Mouse (Mus musculus) liver, postnatal 0 days (tissue): ENCODE data around the gene Akr7a5. TPM values are rescaled to one million over a fixed set of nuclear protein-coding genes. Genes with fewer than 3 reads are reported as not detected.

Experiments used
- ATAC-seq: fragments of 200-750 bp; cut with Nextera tagmentation; 2 replicates; pipeline ENCODE4 v1.8.0; 2017; ENCODE audit warnings: mild to moderate bottlenecking, moderate library complexity
- DNase-seq: peaks from one replicate; pipeline ENCODE4 v3.0.0-alpha.2; 2016
- H3K27ac ChIP-seq: fragments of 300-500 bp; sonication (generic); 2 replicates; pipeline ENCODE4 v1.5.1; 2014; ENCODE audit warnings: antibody characterized with exemption, moderate library complexity, mild to moderate bottlenecking, low read depth
- H3K27me3 ChIP-seq: fragments of 300-500 bp; sonication (generic); 2 replicates; pipeline ENCODE4 v1.6.1; 2014; ENCODE audit warnings: low read length, control low read depth, mixed read lengths; ENCODE audit not compliant: insufficient read depth
- H3K36me3 ChIP-seq: fragments of 300-500 bp; sonication (generic); replicated peaks from 2 replicates; pipeline ENCODE4 v1.6.1; 2014; ENCODE audit warnings: mild to moderate bottlenecking, control low read depth, low read length, moderate library complexity, mixed read lengths; ENCODE audit not compliant: insufficient read depth
- H3K4me1 ChIP-seq: fragments of 300-500 bp; sonication (generic); 2 replicates; pipeline ENCODE4 v1.6.1; 2014; ENCODE audit warnings: antibody characterized with exemption, mild to moderate bottlenecking, control low read depth; ENCODE audit not compliant: insufficient read depth
- H3K4me2 ChIP-seq: fragments of 300-500 bp; sonication (generic); 2 replicates; pipeline ENCODE4 v1.6.1; 2014; ENCODE audit warnings: low read depth, mild to moderate bottlenecking, low read length, moderate library complexity, mixed read lengths
- H3K4me3 ChIP-seq: fragments of 300-500 bp; sonication (generic); 2 replicates; pipeline ENCODE4 v1.5.1; 2014; ENCODE audit warnings: low read depth, low read length
- H3K9ac ChIP-seq: fragments of 300-500 bp; sonication (generic); replicated peaks from 2 replicates; pipeline ENCODE4 v1.6.1; 2014; ENCODE audit warnings: mild to moderate bottlenecking, moderate library complexity
- H3K9me3 ChIP-seq: fragments of 300-500 bp; sonication (generic); 2 replicates; pipeline ENCODE4 v1.6.1; 2016; ENCODE audit warnings: mild to moderate bottlenecking, control low read depth, low read length, mixed read lengths
- CTCF ChIP-seq: sonication (generic); IDR thresholded peaks from 2 replicates; pipeline ENCODE4 v1.5.1; 2016; ENCODE audit warnings: antibody characterized with exemption, low read depth
- EP300 ChIP-seq: IDR thresholded peaks from 2 replicates; pipeline ENCODE4 v1.6.1; 2016; ENCODE audit warnings: antibody characterized with exemption, low read depth, mild to moderate bottlenecking
- WGBS: fragments of 180-500 bp; shearing (Covaris S2); extraction: QIAGEN DNeasy Blood & Tissue Kit; methylation state at CpG from one replicate; pipeline ENCODE4 v1.1.7; 2014; ENCODE audit not compliant: insufficient replicate concordance; 5-methylcytosine and 5-hydroxymethylcytosine counted together
- polyA plus RNA-seq: library from polyadenylated mRNA; unstranded; fragments of >200 nt; fragmentation: Nextera tagmentation; extraction: Ambion mirVana; gene quantifications from 2 replicates; pipeline ENCODE4 v1.2.1, GENCODE M21; 2015

The Akr7a5 gene
- polyA plus RNA-seq, 1 experiment from 2014 or later = 117 TPM

DNA sequence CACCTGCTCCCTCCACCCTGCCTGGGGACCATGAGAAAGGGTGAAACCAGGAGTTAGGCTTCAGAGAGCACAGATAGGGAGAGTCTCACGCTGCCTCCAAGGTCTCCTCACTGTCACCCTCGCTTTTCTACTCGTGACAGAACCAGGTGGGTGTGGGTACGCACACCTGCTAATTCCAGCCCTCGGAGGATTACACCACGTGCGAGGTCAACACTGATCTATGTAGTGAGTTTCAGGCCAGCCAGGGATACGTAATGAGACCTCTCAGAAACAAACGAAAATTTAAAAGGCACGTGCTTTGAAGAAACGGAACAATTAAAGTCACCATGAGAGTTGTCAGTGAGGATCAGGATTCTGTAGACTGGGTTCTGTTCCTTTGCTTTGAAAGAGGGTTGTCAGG, 7.9 kb downstream of the Akr7a5 start:
- Histone ChIP-seq H3K9me3 (no peaks in the 10 kb centered on the region), H3K27ac (no peak overlapping the region), H3K4me3 (no peak overlapping the region), H3K4me2 (no peak overlapping the region), H3K9ac (no peak overlapping the region), H3K27me3 (no peaks in the 10 kb centered on the region), H3K4me1 (no peaks in the 10 kb centered on the region), H3K36me3 (peaks cover 18% of the 10 kb centered on the region)
- WGBS = 86% methylated on average over 11 of the region's 11 CpGs
- no peak for TF ChIP-seq CTCF
- TF ChIP-seq EP300 = no peak
- ATAC-seq (no peak), DNase-seq (no peak)

DNA sequence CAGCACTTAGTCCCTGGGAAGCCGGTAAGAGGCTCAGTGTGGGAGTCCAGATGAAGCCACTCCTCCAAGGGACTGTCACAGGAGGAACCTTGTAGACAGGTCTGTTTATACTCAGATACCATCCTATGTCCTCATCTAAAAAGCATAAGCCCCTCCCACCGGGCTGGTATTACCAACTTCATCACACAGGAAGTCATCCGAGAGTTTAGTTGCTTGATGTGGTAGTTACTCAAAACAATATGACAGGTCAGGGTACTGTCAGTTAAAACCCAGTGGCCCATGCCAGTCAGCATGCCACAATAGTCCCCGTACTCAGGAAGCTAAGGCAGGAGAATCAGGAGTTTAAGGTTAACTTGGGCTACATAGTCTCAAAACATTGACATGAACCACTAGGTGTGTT, 9.2 kb downstream of the Akr7a5 start:
- no peak overlapping the region for H3K9ac ChIP-seq
- no peak overlapping the region for H3K27ac ChIP-seq
- H3K4me3 ChIP-seq = no peak overlapping the region
- ATAC-seq (no peak), DNase-seq (peak; percentile 10)
- no peaks in the 10 kb centered on the region for H3K9me3 ChIP-seq
- WGBS = 83% methylated on average over 4 of the region's 4 CpGs
- H3K4me2 ChIP-seq = no peak overlapping the region
- H3K4me1 ChIP-seq = no peaks in the 10 kb centered on the region
- TF ChIP-seq EP300 (no peak), CTCF (no peak)
- H3K36me3 ChIP-seq = peaks cover 15% of the 10 kb centered on the region
- no peaks in the 10 kb centered on the region for H3K27me3 ChIP-seq

DNA sequence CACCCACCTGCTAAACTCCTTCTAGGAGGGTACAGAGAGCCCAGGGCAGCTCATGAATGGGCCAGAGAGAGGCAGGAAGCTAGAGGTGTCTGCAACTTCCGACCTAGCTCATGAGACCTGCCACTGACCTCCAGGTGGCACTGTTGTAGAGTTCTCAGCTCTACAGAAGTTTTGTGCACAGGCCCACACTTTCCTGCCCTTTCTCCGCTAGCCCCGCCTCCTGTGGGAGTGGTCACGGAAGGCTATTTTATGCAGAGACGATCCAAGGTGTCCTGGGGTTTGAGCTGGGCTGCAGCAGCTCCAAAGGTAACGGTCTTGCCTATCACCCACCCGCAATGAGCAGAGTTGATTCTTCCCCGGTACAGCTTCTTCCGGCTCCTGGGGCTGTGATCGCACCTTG, 20.1 kb downstream of the Akr7a5 start:
- H3K4me1 ChIP-seq = peaks cover 12% of the 10 kb centered on the region
- peak overlapping the region; percentile 75 for H3K4me2 ChIP-seq
- ATAC-seq = peak; percentile 81
- peak; percentile 93 for TF ChIP-seq CTCF
- TF ChIP-seq EP300 = no peak
- H3K9ac ChIP-seq = peak overlapping the region; percentile 50
- H3K4me3 ChIP-seq = peak overlapping the region; percentile 46
- no peak overlapping the region for H3K27ac ChIP-seq
- no peaks in the 10 kb centered on the region for H3K36me3 ChIP-seq
- H3K27me3 ChIP-seq = no peaks in the 10 kb centered on the region
- WGBS = 3% methylated on average over 10 of the region's 10 CpGs
- DNase-seq = peak; percentile 95
- H3K9me3 ChIP-seq = no peaks in the 10 kb centered on the region

DNA sequence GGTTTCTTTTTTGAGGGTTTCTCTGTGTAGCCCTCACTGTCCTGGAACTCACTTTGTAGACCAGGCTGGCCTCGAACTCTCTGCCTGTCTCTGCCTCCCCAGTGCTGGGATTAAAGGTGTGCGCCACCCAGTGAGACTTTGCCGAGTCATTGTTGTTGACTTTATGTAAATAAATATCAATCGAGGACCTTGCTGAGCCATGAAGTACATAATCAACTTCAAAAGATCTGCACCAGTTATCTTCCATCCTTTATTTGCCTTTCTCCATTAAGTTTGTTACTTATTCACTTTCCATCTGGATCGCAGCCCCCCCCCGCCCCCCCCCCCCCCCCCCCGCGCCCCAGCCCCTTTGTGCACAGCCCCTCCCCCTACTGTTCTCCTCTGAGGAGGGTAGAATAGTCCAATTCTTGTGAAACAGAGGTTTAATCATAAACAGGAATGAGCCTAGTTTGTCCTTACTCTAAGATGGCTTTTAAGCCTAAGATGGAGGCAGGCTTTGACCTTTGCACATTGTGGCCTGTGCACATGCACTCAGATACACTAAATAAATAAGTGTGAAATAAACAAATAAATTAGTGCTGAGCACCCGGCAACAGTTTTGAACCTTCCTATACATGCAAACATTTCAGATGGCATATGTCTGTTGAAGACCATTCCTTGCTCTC, 24.2 kb downstream of the Akr7a5 start:
- H3K4me3 ChIP-seq = no peak overlapping the region
- H3K36me3 ChIP-seq = no peaks in the 10 kb centered on the region
- H3K27ac ChIP-seq = peak overlapping the region; percentile 81; the same call in 1 of the 2 replicates
- TF ChIP-seq EP300 (no peak), CTCF (no peak)
- H3K9me3 ChIP-seq = no peaks in the 10 kb centered on the region
- peaks cover 21% of the 10 kb centered on the region for H3K4me1 ChIP-seq
- H3K27me3 ChIP-seq = no peaks in the 10 kb centered on the region
- H3K9ac ChIP-seq = no peak overlapping the region
- WGBS = 57% methylated on average over 6 of the region's 9 CpGs
- DNase-seq = peak; percentile 60
- ATAC-seq = peak; percentile 43
- H3K4me2 ChIP-seq = peak overlapping the region; percentile 83

DNA sequence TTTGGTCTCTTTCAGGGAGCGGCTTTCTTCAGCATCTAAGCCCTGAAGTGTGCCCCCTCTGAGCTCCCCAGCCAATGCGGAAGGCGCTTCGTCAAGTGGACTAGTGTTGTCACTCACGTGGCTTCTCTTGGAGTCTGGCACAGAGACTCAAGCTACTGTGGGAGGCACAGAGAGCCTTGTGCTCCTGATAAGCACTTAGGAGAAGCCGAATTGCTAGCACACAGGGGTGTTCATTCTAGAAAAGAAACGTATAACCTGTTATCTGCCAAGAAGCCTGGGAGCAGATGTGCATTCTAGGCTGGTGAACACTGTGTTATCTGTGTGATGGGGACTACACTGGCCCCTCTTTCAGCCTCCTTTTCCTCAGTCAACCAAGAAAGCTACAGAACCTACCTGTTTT, 25.0 kb downstream of the Akr7a5 start:
- WGBS = 27% methylated on average over 7 of the region's 7 CpGs
- H3K9me3 ChIP-seq = no peaks in the 10 kb centered on the region
- peak overlapping the region; percentile 83 for H3K4me2 ChIP-seq
- no peak overlapping the region for H3K9ac ChIP-seq
- H3K4me1 ChIP-seq = peaks cover 21% of the 10 kb centered on the region
- DNase-seq = peak; percentile 44
- no peak for TF ChIP-seq CTCF
- peak; percentile 89 for TF ChIP-seq EP300
- ATAC-seq = peak; percentile 78
- no peak overlapping the region for H3K4me3 ChIP-seq
- H3K27me3 ChIP-seq = no peaks in the 10 kb centered on the region
- H3K27ac ChIP-seq = peak overlapping the region; percentile 81
- no peaks in the 10 kb centered on the region for H3K36me3 ChIP-seq

DNA sequence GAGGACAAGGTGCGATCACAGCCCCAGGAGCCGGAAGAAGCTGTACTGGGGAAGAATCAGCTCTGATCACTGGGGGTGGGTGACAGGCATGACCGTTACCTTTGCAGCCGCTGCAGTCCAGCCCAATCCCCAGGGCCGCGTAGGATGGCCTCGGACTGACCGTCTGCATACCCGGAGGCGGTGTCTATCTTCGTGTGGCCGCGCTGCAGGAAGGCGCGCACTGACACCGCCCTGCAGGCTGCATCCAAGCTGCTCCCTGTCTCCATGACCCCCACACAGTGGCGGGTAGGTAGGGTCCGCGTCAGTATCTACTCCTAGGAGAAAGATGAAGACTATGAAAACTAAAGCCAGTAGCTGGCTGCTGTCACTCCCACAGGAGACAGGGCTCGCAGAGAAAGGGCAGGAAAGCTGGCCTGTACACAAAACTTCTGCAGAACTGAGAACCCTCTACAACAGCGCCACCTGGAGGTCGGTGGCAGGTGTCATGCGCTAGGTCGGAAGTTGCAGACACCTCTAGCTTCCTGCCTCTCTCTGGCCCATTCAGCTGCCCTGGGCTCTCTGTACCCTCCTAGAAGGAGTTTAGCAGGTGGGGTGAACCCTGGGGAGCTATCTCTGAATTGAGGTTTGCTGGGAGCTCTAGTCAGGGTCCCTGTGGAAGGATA, 26.4 kb downstream of the Akr7a5 start:
- H3K27me3 ChIP-seq = no peaks in the 10 kb centered on the region
- H3K4me3 ChIP-seq = peak overlapping the region; percentile 49
- peak overlapping the region; percentile 83 for H3K4me2 ChIP-seq
- peak overlapping the region; percentile 81 for H3K27ac ChIP-seq
- DNase-seq (peak; percentile 95), ATAC-seq (peak; percentile 69)
- no peaks in the 10 kb centered on the region for H3K9me3 ChIP-seq
- H3K4me1 ChIP-seq = peaks cover 24% of the 10 kb centered on the region
- H3K9ac ChIP-seq = peak overlapping the region; percentile 65
- no peaks in the 10 kb centered on the region for H3K36me3 ChIP-seq
- TF ChIP-seq EP300 = no peak
- TF ChIP-seq CTCF = peak; percentile 98
- WGBS = 12% methylated on average over 24 of the region's 24 CpGs
